Mouse (Mus musculus) lung, postnatal 0 days (tissue): ENCODE data around the gene Hist1h1e. TPM values are rescaled to one million over a fixed set of nuclear protein-coding genes. Genes with fewer than 3 reads are reported as not detected.
"Not testable (repeated sequence)": the region's sequence is repeated elsewhere in the genome, so short reads cannot be mapped to it uniquely, and the experiment has no call there.

Experiments
- ATAC-seq: fragments of 200-750 bp; cut with Nextera tagmentation; 2 replicates; pipeline ENCODE4 v1.8.0; 2017; ENCODE audit warnings: moderate library complexity
- DNase-seq: peaks from one replicate; pipeline ENCODE4 v3.0.0-alpha.2; 2016; ENCODE audit warnings: low spot score
- H3K27ac ChIP-seq: fragments of 300-500 bp; sonication (generic); 2 replicates; pipeline ENCODE4 v1.5.1; 2014; ENCODE audit warnings: antibody characterized with exemption, mild to moderate bottlenecking, low read length, mixed read lengths
- H3K27me3 ChIP-seq: fragments of 300-500 bp; sonication (generic); replicated peaks from 2 replicates; pipeline ENCODE4 v1.6.1; 2014; ENCODE audit warnings: low read length, mixed read lengths; ENCODE audit not compliant: insufficient read depth
- H3K36me3 ChIP-seq: fragments of 300-500 bp; sonication (generic); 2 replicates; pipeline ENCODE4 v1.6.1; 2014; ENCODE audit warnings: low read length, mixed read lengths; ENCODE audit not compliant: insufficient read depth
- H3K4me1 ChIP-seq: fragments of 300-500 bp; sonication (generic); 2 replicates; pipeline ENCODE4 v1.6.1; 2014; ENCODE audit warnings: antibody characterized with exemption, low read depth, low read length, mixed read lengths; ENCODE audit not compliant: insufficient read depth
- H3K4me2 ChIP-seq: fragments of 300-500 bp; sonication (generic); replicated peaks from 2 replicates; pipeline ENCODE4 v1.6.1; 2014; ENCODE audit warnings: low read depth, mild to moderate bottlenecking, low read length, moderate library complexity, mixed read lengths
- H3K4me3 ChIP-seq: fragments of 300-500 bp; sonication (generic); 2 replicates; pipeline ENCODE4 v1.5.1; 2014; ENCODE audit warnings: low read depth, low read length
- H3K9ac ChIP-seq: fragments of 300-500 bp; sonication (generic); replicated peaks from 2 replicates; pipeline ENCODE4 v1.6.1; 2014; ENCODE audit warnings: low read depth, mild to moderate bottlenecking
- H3K9me3 ChIP-seq: fragments of 300-500 bp; sonication (generic); 2 replicates; pipeline ENCODE4 v1.6.1; 2016; ENCODE audit warnings: low read length, mixed read lengths
- CTCF ChIP-seq: IDR thresholded peaks from 2 replicates; pipeline ENCODE4 v1.5.1; 2016; ENCODE audit warnings: antibody characterized with exemption, mild to moderate bottlenecking
- EP300 ChIP-seq: IDR thresholded peaks from 2 replicates; pipeline ENCODE4 v1.6.1; 2016; ENCODE audit warnings: antibody characterized with exemption, mild to moderate bottlenecking, control low read depth
- WGBS: fragments of 180-500 bp; shearing (Covaris S2); extraction: QIAGEN DNeasy Blood & Tissue Kit; methylation state at CpG from one replicate; pipeline ENCODE4 v1.1.7; 2014; 5-methylcytosine and 5-hydroxymethylcytosine counted together
- polyA plus RNA-seq: library from polyadenylated mRNA; unstranded; fragments of >200 nt; fragmentation: Nextera tagmentation; extraction: Ambion mirVana; gene quantifications from 2 replicates; pipeline ENCODE4 v1.2.1, GENCODE M21; 2015

Gene Hist1h1e
- polyA plus RNA-seq, 1 experiment from 2014 or later, result 7.8 TPM

DNA sequence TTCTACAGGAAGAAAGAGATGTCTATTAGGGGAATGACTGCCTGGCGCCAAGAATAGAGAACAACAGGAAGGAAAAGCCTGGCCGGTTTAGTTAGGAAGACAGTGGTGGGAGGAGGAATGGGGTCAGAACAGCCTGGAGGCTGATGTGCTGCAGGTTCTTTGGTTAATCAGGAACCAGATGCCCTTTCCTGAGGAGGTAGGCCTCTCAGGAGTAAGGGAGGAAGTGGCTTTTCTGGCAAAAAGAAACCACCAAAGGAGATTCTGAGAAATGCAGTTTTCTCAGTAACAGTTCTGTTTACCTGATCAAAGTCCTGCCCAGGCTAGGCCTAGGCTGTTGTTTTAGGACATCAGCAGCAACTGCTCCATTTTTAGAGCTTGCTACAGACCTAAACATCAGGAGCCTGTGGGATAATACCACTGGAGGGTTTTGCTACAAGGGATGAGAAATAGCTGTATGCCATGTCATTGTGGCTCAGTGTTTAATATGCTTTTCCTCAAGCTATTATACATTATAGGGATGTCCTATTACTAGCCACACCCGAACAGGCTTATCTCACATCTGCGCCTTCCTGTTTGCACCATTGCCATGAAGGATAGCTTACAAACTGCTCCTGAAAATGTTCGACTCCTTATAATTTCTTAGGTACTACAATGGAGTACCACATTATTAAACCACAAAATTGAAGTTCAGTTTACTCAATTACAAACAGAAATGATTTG lies 29.1 kb downstream of the Hist1h1e start:
- Histone ChIP-seq H3K9ac (no peak overlapping the region), H3K4me1 (no peaks in the 10 kb centered on the region), H3K27ac (peak overlapping the region; percentile 57), H3K9me3 (no peaks in the 10 kb centered on the region), H3K4me2 (no peak overlapping the region), H3K27me3 (no peaks in the 10 kb centered on the region), H3K36me3 (no peaks in the 10 kb centered on the region), H3K4me3 (no peak overlapping the region)
- ATAC-seq, result peak; percentile 83
- TF ChIP-seq CTCF (no peak), EP300 (peak; percentile 62; the same call in 1 of the 2 replicates)
- DNase-seq, result peak; percentile 50
- WGBS, result 50% methylated on average over 5 of the region's 5 CpGs

DNA sequence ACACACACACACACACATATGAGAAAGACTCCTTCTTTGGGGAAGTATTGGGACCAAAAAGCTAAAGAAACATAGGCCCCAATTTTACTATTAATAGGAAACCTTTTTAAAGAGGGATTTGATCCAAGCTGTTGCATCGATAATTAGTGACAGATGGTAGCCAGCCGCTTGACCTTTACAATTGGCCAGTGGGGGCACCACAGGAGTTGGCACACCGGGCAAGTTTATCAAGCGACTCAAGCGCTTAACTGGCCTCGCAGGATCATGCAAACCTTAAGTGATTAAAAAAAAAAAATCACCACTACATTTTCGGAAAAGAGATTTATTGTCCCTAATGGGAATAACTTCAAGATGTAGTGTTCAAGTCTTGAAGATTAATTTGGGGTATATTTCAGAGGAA lies 29.7 kb downstream of the Hist1h1e start:
- Histone ChIP-seq H3K27me3 (no peaks in the 10 kb centered on the region), H3K4me1 (no peaks in the 10 kb centered on the region), H3K27ac (no peak overlapping the region; the same call in 1 of the 2 replicates), H3K4me3 (no peak overlapping the region), H3K4me2 (no peak overlapping the region), H3K9ac (no peak overlapping the region), H3K9me3 (no peaks in the 10 kb centered on the region), H3K36me3 (no peaks in the 10 kb centered on the region)
- DNase-seq (no peak), ATAC-seq (no peak)
- WGBS, result 64% methylated on average over 7 of the region's 7 CpGs
- TF ChIP-seq EP300, result no peak
- TF ChIP-seq CTCF, result no peak

DNA sequence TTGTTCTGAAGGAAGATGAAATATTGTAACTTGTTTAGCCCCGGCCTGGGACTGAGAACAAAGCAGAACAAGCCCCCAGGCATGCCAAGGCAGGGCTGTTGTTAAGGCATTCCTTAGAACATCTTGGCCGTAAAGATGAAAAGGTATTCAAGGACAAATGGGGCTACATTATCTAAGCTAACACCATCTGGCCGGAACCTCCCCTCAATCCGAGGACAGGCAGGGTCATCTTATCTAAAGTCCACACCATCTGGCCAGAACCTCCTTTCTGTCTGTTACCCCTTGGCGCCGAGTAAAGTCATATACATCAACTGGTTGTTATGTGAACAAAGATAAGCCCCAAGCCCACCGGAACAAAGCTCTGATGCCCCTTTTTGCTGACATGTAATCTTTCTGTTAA lies 30.5 kb downstream of the Hist1h1e start:
- not testable (repeated sequence) for H3K36me3 ChIP-seq, DNase-seq, H3K9me3 ChIP-seq, H3K4me2 ChIP-seq, H3K27me3 ChIP-seq, H3K9ac ChIP-seq, H3K4me3 ChIP-seq, ATAC-seq, H3K4me1 ChIP-seq, H3K27ac ChIP-seq
- WGBS, result 82% methylated on average over 7 of the region's 7 CpGs

DNA sequence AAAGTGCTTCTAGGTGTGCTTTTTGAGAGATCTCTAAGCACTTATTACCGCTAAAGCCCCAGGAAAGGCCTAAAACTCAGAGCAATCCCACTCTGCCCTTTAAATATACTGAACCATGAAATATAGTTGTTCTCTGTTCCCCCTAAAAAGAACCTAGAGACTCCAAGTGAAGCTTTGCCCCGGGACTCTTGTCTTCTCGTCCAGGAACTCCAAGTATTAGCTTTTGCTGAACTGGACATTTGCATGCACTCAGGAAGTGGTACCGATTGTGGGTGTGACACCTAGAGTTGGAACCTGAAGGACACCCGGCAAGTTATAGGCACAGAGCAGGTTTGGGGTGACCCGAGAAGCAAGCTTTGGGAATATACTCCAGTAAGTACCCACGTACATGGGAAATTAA lies 31.2 kb downstream of the Hist1h1e start:
- DNase-seq (no peak), ATAC-seq (no peak)
- no peak overlapping the region for H3K4me2 ChIP-seq
- TF ChIP-seq CTCF (no peak), EP300 (no peak)
- H3K4me1 ChIP-seq, result 0 out of 2 replicates have a peak, but pooled peaks cover 2% of the 10 kb centered on the region
- no peak overlapping the region for H3K27ac ChIP-seq
- 85% methylated on average over 7 of the region's 7 CpGs for WGBS
- H3K4me3 ChIP-seq, result no peak overlapping the region
- no peak overlapping the region for H3K9ac ChIP-seq
- no peaks in the 10 kb centered on the region for H3K27me3 ChIP-seq
- H3K36me3 ChIP-seq, result no peaks in the 10 kb centered on the region
- no peaks in the 10 kb centered on the region for H3K9me3 ChIP-seq

DNA sequence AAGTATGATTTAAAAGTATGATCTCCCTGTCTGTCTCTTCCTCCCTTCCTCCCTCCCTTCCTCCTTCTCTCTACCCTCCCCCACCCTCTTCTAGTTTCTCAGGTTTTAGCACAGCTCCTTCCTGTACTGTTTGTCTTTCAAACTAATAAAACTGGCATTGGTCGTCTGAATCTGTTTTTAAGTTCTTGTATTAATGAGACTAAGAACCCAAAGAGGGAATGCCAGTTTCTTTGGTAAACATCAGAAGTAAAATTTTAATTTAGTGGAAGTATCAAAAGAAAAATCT lies 35.5 kb downstream of the Hist1h1e start:
- peak overlapping the region; percentile 62 for H3K4me2 ChIP-seq
- WGBS, result 3% methylated on average over 1 of the region's 1 CpGs
- TF ChIP-seq EP300 (no peak), CTCF (no peak)
- H3K27ac ChIP-seq, result peak overlapping the region; percentile 92
- no peaks in the 10 kb centered on the region for H3K9me3 ChIP-seq
- peak overlapping the region; percentile 52; the same call in 1 of the 2 replicates for H3K4me3 ChIP-seq
- no peak for DNase-seq
- peak overlapping the region; percentile 46 for H3K9ac ChIP-seq
- no peaks in the 10 kb centered on the region for H3K27me3 ChIP-seq
- no peak for ATAC-seq
- peaks cover 10% of the 10 kb centered on the region for H3K4me1 ChIP-seq
- H3K36me3 ChIP-seq, result no peaks in the 10 kb centered on the region

DNA sequence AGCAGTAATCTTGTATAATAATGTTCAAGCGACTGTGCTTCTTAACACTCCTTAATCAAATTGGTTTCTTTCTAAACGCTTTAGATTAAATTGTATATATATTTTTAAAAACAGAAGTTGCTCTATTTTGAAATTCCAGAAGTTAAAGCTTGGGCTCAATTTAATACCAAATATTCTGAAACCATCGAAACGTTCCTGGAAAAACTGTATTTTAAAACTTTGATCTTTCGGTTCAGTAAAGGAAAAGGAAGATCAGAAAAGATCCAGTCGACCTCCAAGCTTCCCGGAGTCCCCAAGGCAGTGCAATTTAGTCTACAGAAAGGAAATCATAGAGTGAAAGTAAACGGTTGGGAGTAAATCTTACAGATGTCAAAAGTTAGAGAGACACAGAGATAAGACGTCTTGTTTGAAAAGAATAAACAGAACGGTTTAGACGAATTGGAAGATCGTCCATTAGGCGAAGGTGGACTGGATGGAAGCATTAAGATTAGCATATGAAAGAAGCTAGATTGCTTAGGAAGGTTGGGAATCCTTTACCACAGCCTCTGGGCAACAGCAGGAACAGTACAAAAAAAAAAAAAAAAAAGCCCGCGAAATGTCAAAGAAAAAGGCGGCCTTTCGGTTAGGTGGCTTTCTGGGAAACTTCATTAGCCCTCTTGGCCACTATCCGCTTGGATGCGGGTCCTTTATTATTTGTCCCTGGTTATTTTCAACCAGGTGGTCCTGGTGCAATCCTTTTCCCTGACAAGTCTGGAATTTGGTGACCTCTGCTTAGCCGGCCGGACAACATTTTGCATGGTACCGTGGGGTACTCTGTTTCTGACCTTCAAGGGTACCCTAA lies 36.0 kb downstream of the Hist1h1e start:
- peak overlapping the region; percentile 62 for H3K4me2 ChIP-seq
- H3K4me3 ChIP-seq, result peak overlapping the region; percentile 52
- 3% methylated on average over 22 of the region's 22 CpGs for WGBS
- H3K36me3 ChIP-seq, result no peaks in the 10 kb centered on the region
- DNase-seq (peak; percentile 60), ATAC-seq (no peak)
- H3K27ac ChIP-seq, result peak overlapping the region; percentile 92
- H3K27me3 ChIP-seq, result no peaks in the 10 kb centered on the region
- H3K9me3 ChIP-seq, result no peaks in the 10 kb centered on the region
- H3K4me1 ChIP-seq, result peaks cover 10% of the 10 kb centered on the region
- peak overlapping the region; percentile 46 for H3K9ac ChIP-seq
- no peak for TF ChIP-seq EP300
- TF ChIP-seq CTCF, result no peak
